Mouse (Mus musculus): ENCODE results near the gene Pml. TPM values are rescaled to one million over a fixed set of nuclear protein-coding genes. Genes with fewer than 3 reads are reported as not detected.

Pml gene
- polyA plus RNA-seq, 1 experiment, result 200 TPM

DNA sequence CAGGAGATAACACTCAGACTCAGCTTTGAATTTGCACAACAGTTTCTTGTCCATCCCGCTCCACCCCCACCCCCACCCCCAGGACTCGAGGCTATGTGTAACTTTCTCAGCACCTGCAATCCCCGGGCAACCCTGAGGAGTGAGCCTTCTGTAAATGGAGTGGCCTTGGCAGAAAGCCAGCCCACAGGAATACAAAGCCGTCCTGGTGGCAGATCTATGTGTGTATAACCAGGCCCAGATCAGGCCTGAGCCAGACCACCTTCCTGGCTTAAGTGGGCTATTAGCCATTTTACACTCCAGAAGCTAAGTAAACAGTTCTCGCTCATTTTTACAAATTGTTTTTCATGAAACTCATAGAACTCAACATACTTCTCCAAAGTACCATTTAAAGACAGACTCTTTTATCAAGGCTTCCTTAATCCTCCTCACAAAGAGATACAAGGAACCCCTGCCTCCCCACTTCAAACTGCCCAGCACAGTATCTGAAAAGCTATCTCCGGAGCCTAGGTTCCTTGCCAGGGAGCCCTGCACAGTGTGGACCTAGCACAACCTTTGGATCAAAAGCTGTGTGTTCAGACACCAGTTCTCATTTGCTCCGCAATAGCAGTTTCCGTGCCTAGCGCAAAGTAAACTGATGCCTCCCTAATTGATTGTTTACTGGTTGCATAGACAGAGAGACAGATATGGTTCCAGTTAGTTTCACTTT is 7.7 kb downstream of the Pml start:
- Histone ChIP-seq H3K27ac (ENCODE audit: insufficient read depth, low read length) (peak overlapping the region; percentile 95), H3K9ac (ENCODE audit: low read depth, poor library complexity, severe bottlenecking) (peak overlapping the region; percentile 49), H3K9me3 (replicated peaks; ENCODE audit: control insufficient read depth, insufficient read depth, low read length, poor library complexity, severe bottlenecking) (no peaks in the 10 kb centered on the region), H3K4me3 (ENCODE audit: low read depth, low read length) (0 out of 2 replicates have a peak overlapping the region, but pooled peaks have one; percentile 27), H3K4me1 (ENCODE audit: control insufficient read depth, insufficient read depth, low read length) (peaks cover 2% of the 10 kb centered on the region), H3K36me3 (ENCODE audit: control insufficient read depth, insufficient read depth, low read length, poor library complexity, severe bottlenecking) (peaks cover 52% of the 10 kb centered on the region), H3K27me3 (ENCODE audit: control insufficient read depth, insufficient read depth, low read length, poor library complexity, severe bottlenecking) (no peaks in the 10 kb centered on the region)
- TF ChIP-seq EP300 (IDR thresholded peaks at IDR 0.05; ENCODE audit: insufficient read depth, low read depth, low read length) (peak; percentile 34; the same call in 1 of the 2 replicates), POLR2A (IDR thresholded peaks at IDR 0.05; ENCODE audit: insufficient read depth, low read length) (no peak)

DNA sequence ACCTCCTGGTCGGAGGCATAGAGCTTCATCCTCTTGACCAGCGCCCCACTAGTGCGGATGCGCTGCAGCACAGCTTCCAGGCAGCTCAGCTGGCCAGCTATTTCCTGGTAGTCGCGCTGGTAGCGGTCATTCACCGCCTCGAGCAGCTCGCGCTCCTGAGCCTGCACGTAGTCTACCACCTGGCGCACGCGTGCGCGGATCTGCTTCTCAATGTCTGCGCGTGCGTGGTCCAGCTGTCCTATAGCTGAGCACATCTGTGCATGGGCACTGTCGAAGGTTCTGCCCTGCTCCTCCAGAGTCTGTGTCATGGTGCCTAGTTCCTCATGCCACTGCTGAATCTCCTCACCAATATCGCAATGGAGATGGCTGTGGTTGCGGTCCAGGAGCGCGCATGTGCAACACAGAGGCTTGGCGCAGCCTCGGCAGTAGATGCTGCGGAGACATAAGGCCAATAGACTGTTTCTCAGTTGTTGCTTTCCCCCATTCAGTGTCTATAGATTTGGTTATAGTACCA is 15.0 kb downstream of the Pml start:
- TF ChIP-seq EP300 (IDR thresholded peaks at IDR 0.05; ENCODE audit: insufficient read depth, low read depth, low read length) (no peak), CTCF (IDR thresholded peaks at IDR 0.05; ENCODE audit: low read depth, low read length) (no peak), POLR2A (IDR thresholded peaks at IDR 0.05; ENCODE audit: insufficient read depth, low read length) (no peak)
- Histone ChIP-seq H3K9ac (ENCODE audit: low read depth, poor library complexity, severe bottlenecking) (no peak overlapping the region), H3K27ac (ENCODE audit: insufficient read depth, low read length) (no peak overlapping the region), H3K4me1 (ENCODE audit: control insufficient read depth, insufficient read depth, low read length) (no peaks in the 10 kb centered on the region), H3K36me3 (ENCODE audit: control insufficient read depth, insufficient read depth, low read length, poor library complexity, severe bottlenecking) (peaks cover 65% of the 10 kb centered on the region), H3K4me3 (ENCODE audit: low read depth, low read length) (peak overlapping the region; percentile 3; the same call in 1 of the 2 replicates), H3K27me3 (ENCODE audit: control insufficient read depth, insufficient read depth, low read length, poor library complexity, severe bottlenecking) (no peaks in the 10 kb centered on the region), H3K9me3 (replicated peaks; ENCODE audit: control insufficient read depth, insufficient read depth, low read length, poor library complexity, severe bottlenecking) (no peaks in the 10 kb centered on the region)

DNA sequence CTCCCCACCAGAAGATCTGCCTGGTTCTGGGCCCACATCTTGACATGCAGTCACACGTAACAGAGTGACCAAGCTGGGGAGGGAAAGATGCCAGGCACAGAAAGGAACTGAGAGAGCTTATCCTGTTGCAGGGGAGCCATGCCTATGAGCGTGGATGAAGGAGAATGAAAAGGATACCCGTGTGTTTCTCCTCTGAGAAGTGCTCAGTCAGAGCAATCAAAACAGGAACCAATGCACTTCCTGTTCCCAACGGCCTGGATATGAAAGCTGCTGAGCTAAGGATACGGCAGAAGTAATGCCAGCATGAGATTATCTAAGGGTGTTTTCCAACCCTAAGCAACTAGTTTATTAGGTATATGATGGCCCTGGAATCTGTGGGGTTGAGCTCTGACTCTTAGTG is 17.2 kb downstream of the Pml start:
- Histone ChIP-seq H3K4me1 (ENCODE audit: control insufficient read depth, insufficient read depth, low read length) (no peaks in the 10 kb centered on the region), H3K36me3 (ENCODE audit: control insufficient read depth, insufficient read depth, low read length, poor library complexity, severe bottlenecking) (peaks cover 78% of the 10 kb centered on the region), H3K4me3 (ENCODE audit: low read depth, low read length) (no peak overlapping the region), H3K9ac (ENCODE audit: low read depth, poor library complexity, severe bottlenecking) (no peak overlapping the region), H3K27me3 (ENCODE audit: control insufficient read depth, insufficient read depth, low read length, poor library complexity, severe bottlenecking) (no peaks in the 10 kb centered on the region), H3K27ac (ENCODE audit: insufficient read depth, low read length) (no peak overlapping the region), H3K9me3 (replicated peaks; ENCODE audit: control insufficient read depth, insufficient read depth, low read length, poor library complexity, severe bottlenecking) (no peaks in the 10 kb centered on the region)
- TF ChIP-seq CTCF (IDR thresholded peaks at IDR 0.05; ENCODE audit: low read depth, low read length) (no peak), POLR2A (IDR thresholded peaks at IDR 0.05; ENCODE audit: insufficient read depth, low read length) (no peak), EP300 (IDR thresholded peaks at IDR 0.05; ENCODE audit: insufficient read depth, low read depth, low read length) (no peak)

DNA sequence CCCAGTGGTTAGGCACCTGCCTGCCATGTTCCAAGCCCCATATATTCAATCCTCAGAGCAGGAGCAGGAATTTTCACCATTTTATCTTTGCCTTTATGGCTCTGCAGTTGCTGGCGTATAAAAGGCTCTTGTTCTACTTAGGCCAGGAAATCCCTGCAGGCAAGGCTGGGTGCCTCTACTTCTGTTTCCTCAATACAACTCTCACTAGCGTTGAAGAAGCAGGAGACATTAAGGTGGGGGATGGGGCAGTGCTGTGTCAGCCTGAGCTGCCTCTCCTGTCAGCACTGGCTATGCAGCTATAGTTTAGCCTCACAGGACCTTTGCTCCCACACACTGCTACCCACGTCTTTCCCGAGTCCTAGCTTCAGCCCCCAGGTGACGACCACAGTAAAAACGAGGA is 17.8 kb downstream of the Pml start:
- Histone ChIP-seq H3K4me1 (ENCODE audit: control insufficient read depth, insufficient read depth, low read length) (no peaks in the 10 kb centered on the region), H3K27ac (ENCODE audit: insufficient read depth, low read length) (no peak overlapping the region), H3K9ac (ENCODE audit: low read depth, poor library complexity, severe bottlenecking) (no peak overlapping the region), H3K36me3 (ENCODE audit: control insufficient read depth, insufficient read depth, low read length, poor library complexity, severe bottlenecking) (peaks cover 79% of the 10 kb centered on the region), H3K9me3 (replicated peaks; ENCODE audit: control insufficient read depth, insufficient read depth, low read length, poor library complexity, severe bottlenecking) (no peaks in the 10 kb centered on the region), H3K4me3 (ENCODE audit: low read depth, low read length) (no peak overlapping the region), H3K27me3 (ENCODE audit: control insufficient read depth, insufficient read depth, low read length, poor library complexity, severe bottlenecking) (no peaks in the 10 kb centered on the region)
- TF ChIP-seq POLR2A (IDR thresholded peaks at IDR 0.05; ENCODE audit: insufficient read depth, low read length), result no peak
- TF ChIP-seq EP300 (IDR thresholded peaks at IDR 0.05; ENCODE audit: insufficient read depth, low read depth, low read length), result no peak
- no peak for TF ChIP-seq CTCF (IDR thresholded peaks at IDR 0.05; ENCODE audit: low read depth, low read length)

DNA sequence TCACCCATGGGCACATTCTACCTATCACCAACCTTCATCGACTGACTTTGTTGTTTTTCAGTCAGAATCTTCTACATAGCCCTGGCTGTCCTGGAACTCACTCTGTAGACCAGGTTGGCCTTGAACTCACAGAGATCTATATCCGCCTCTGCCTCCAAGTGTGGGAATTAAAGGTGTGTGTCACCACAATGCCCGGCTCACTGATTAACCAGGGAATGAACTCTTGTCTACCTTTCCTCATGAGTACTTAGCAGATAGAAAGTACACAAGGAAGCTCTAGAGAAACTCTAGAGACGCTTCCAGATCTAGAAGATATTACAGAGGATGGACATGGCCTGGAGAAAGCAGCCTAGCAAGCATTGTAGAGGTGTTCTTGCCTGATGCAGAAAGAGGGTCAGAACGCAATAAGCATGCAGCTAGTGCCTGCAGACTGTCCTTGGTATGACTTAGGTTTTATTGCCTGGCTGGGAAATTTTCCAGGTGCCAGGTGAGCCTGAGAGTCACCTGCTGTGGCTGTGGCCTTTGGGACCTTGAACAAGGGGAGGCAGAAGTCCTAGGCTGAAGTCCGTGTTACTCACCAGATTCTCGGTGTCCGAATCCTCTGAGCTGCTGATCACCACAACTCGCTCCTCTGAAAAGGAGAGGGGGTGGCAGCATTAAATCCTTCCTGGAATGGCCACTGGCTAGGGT is 20.7 kb downstream of the Pml start:
- H3K9ac ChIP-seq (ENCODE audit: low read depth, poor library complexity, severe bottlenecking), result no peak overlapping the region
- H3K36me3 ChIP-seq (ENCODE audit: control insufficient read depth, insufficient read depth, low read length, poor library complexity, severe bottlenecking), result peaks cover 94% of the 10 kb centered on the region
- TF ChIP-seq CTCF (IDR thresholded peaks at IDR 0.05; ENCODE audit: low read depth, low read length), result no peak
- TF ChIP-seq EP300 (IDR thresholded peaks at IDR 0.05; ENCODE audit: insufficient read depth, low read depth, low read length), result no peak
- no peak for TF ChIP-seq POLR2A (IDR thresholded peaks at IDR 0.05; ENCODE audit: insufficient read depth, low read length)
- no peaks in the 10 kb centered on the region for H3K27me3 ChIP-seq (ENCODE audit: control insufficient read depth, insufficient read depth, low read length, poor library complexity, severe bottlenecking)
- H3K9me3 ChIP-seq (replicated peaks; ENCODE audit: control insufficient read depth, insufficient read depth, low read length, poor library complexity, severe bottlenecking), result no peaks in the 10 kb centered on the region
- no peak overlapping the region for H3K27ac ChIP-seq (ENCODE audit: insufficient read depth, low read length)
- H3K4me1 ChIP-seq (ENCODE audit: control insufficient read depth, insufficient read depth, low read length), result no peaks in the 10 kb centered on the region
- no peak overlapping the region for H3K4me3 ChIP-seq (ENCODE audit: low read depth, low read length)

All from ES-Bruce4 (cell line).